Mouse (Mus musculus): Measurements from ENCODE around the gene Gap43.
"Not testable (repeated sequence)": the region's sequence is repeated elsewhere in the genome, so short reads cannot be mapped to it uniquely, and the experiment has no call there.

The Gap43 gene

GRCm38 (mm10) chr16:42294056-42294455 is 46.4 kb downstream of the Gap43 start:
- DNase-seq, result no peak

- DNase-seq, result no peak
These were observed 48.9 kb downstream of the Gap43 start for GRCm38 (mm10) chr16:42291572-42291971.

GRCm38 (mm10) chr16:42284005-42284404 is 56.4 kb downstream of the Gap43 start:
- DNase-seq, result no peak

DNA sequence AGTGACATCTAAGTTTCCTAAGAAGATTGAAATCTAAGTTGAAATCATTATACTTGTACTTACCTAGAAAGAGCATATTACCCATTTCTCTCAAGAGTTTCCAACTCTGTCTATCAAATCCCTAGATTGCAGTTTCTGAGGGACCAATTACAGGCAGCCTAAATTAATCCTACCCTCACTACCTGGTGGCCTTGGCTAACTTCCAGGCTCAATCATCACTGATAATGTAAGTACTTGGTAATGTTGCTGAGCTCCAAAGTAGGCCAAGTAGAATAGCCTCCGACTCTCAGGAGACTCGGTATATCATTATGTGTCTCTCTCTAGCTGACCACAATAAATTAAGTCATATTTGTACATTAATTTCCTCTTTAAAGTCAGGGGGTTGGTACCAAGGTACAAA is 62.7 kb downstream of the Gap43 start:
- DNase-seq, result no peak

GRCm38 (mm10) chr16:42277268-42277667 is 63.2 kb downstream of the Gap43 start:
- DNase-seq, result no peak

GRCm38 (mm10) chr16:42276216-42277141 is 64.0 kb downstream of the Gap43 start:
- peak; percentile 43 for DNase-seq

GRCm38 (mm10) chr16:42275518-42276215 is 64.8 kb downstream of the Gap43 start:
- no peak for DNase-seq

- DNase-seq, result no peak
These were observed 69.2 kb downstream of the Gap43 start for GRCm38 (mm10) chr16:42271213-42271612.

DNA sequence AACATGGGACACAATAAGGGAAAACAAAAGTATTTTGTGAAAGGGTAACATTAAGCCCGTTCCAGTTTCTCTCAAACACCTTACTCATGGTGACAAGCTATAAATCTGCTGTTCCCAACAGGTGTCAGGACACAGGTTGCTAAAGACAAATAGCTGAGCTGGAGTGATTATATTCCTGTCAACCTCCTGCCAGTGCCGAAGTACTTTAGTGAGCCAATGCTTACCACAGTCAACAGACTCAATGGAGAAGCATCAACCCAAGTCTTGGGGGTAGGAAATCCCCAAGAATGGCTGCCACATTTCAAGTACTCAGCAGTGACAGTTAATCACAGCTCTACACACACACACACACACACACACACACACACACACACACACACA is 70.9 kb downstream of the Gap43 start:
- no peak for DNase-seq

DNA sequence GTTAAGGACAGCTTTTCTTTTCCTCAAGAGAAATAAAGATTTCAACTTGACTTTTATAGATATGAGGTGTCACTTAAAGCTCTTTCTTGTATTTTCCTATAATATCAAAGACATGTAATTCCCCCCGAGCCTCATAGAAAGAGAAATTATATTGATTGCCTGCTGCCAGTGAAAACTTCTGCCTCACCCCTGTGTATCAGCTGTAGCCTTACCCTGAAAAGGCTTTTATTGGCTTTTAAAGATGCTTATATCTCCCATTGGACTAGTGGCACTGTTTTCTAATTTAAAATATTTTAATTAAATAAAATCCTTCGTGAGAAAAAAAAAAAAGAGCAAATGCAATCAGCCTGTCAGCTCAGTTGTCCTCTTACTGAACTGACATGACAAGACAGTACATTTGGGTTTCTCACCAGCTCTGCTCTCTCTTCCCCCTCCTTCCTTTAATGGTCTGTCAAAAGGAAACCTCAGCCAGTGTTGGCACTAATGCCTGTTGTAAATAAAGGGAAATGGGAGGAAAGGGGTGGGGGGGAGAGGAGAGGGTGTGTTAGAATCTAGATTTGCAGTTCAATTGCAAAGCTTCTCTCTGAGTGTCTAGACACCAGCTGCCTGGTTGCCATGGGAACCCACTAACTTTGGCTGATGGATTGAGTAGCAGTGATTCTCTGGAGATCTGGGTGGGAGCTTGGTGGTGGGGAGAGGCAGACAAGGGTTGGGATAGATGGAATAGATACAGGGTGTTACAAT is 71.4 kb downstream of the Gap43 start:
- DNase-seq, result no peak

DNA sequence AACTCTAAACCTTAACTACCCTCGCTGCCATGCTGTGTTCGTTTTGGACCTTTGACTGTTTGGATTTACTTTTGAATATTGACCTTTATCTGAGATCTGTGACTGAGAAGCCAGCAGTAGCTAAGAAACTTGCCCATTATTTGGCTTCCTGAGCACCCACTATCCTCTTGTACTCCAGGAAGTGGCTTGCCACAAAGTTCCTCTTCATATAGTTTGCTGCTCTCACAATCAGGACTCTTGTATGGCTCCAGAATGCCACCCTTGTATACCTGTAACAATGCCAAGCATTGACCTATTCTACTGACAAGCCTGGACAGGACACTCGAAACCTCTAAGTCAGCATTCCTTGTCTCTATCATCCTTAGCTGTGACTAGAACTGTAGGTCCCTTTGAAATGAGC is 75.3 kb downstream of the Gap43 start:
- no peak for DNase-seq

GRCm38 (mm10) chr16:42262935-42263542 is 77.4 kb downstream of the Gap43 start:
- DNase-seq, result no peak

DNA sequence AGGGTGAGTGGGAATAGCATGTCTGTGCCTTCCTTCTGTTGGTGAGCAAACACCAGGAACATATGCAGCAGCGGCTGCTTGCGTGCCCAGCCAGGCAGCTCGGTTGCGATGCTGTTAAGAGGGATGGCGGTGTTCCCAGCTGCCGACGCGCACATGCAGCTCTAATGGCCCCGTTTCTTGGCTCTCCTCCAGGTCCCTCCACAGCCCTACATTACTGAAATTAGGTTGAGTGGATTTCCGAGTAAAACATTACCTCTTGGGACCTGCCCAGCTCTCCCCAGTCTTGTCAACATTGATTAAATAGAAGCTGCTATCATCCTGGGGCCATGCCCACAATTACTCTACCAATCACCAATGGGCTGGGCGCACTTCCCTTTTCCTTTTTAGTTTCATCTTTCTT is 84.8 kb downstream of the Gap43 start:
- DNase-seq, result peak; percentile 7

DNA sequence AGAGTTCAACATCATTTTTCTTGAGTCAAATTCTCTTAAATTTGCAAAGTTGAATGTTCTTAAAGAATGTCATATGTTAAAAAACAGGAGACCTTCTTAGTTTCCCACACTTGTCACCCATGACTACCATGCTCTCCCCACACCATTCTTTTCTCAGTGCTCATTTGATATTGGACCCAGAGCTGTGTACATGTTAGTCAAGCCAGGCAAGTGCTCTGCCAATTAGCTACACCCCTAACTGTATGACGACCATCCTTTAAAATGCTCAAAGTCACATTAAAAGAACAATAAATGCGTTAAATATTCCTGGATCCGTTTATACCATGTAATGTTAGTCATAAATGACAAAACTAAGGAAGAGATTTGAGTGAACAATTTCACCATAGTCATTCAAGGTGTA is 85.2 kb downstream of the Gap43 start:
- no peak for DNase-seq

- no peak for DNase-seq
These were observed 88.2 kb downstream of the Gap43 start for GRCm38 (mm10) chr16:42252252-42252651.

- DNase-seq, result not testable (repeated sequence)
These were observed 96.3 kb downstream of the Gap43 start for GRCm38 (mm10) chr16:42244121-42244520.

DNA sequence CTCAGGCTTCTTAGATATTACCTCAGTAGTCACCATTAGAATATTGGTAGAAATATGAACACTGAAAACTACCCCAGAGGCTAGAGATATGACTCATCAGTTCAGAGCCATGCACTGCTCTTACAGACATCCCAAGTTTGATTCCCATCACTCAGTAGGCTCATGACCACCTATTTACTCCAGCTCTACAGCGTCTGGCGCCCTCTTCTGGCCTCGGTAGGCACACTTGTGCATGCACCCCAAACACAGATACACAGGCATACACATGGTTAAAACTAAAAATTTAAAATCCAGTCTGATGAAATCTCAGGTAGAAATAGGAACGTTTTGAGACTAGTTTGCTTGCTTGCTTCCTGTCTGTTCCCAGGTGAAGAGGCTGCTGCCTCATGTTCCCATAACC is 109.1 kb downstream of the Gap43 start:
- DNase-seq, result no peak

Data from liver (tissue).